Mouse (Mus musculus) forebrain, postnatal 0 days (tissue): Measurements from ENCODE around the gene 2210016F16Rik. TPM values are rescaled to one million over a fixed set of nuclear protein-coding genes. Genes with fewer than 3 reads are reported as not detected.
"Not testable (repeated sequence)": the region's sequence is repeated elsewhere in the genome, so short reads cannot be mapped to it uniquely, and the experiment has no call there.

Experiments used
- ATAC-seq: fragments of 200-750 bp; cut with Nextera tagmentation; 2 replicates; pipeline ENCODE4 v1.8.0; 2017; ENCODE audit warnings: mild to moderate bottlenecking, moderate library complexity
- DNase-seq: peaks from one replicate; pipeline ENCODE4 v3.0.0-alpha.2; 2015
- H3K27ac ChIP-seq: fragments of 300-500 bp; sonication (generic); 2 replicates; pipeline ENCODE4 v1.5.1; 2014; ENCODE audit warnings: low read depth, mild to moderate bottlenecking, antibody characterized with exemption, low read length, moderate library complexity, mixed read lengths
- H3K27me3 ChIP-seq: fragments of 300-500 bp; sonication (generic); 2 replicates; pipeline ENCODE4 v1.6.1; 2014; ENCODE audit warnings: mild to moderate bottlenecking, low read length, mixed read lengths; ENCODE audit not compliant: insufficient read depth
- H3K36me3 ChIP-seq: fragments of 300-500 bp; sonication (generic); 2 replicates; pipeline ENCODE4 v1.6.1; 2014; ENCODE audit warnings: mild to moderate bottlenecking, moderate library complexity; ENCODE audit not compliant: insufficient read depth
- H3K4me1 ChIP-seq: fragments of 300-500 bp; sonication (generic); 2 replicates; pipeline ENCODE4 v1.6.1; 2014; ENCODE audit warnings: antibody characterized with exemption; ENCODE audit not compliant: insufficient read depth
- H3K4me2 ChIP-seq: fragments of 300-500 bp; sonication (generic); 2 replicates; pipeline ENCODE4 v1.6.1; 2014; ENCODE audit warnings: low read depth, mild to moderate bottlenecking, moderate library complexity
- H3K4me3 ChIP-seq: fragments of 300-500 bp; sonication (generic); 2 replicates; pipeline ENCODE4 v1.5.1; 2014; ENCODE audit warnings: low read depth, low read length, mixed read lengths
- H3K9ac ChIP-seq: fragments of 300-500 bp; sonication (generic); 2 replicates; pipeline ENCODE4 v1.6.1; 2014; ENCODE audit warnings: mild to moderate bottlenecking
- H3K9me3 ChIP-seq: fragments of 300-500 bp; sonication (generic); 2 replicates; pipeline ENCODE4 v1.6.1; 2016; ENCODE audit warnings: low read length
- CTCF ChIP-seq: sonication (generic); IDR thresholded peaks from 2 replicates; pipeline ENCODE4 v1.5.1; 2016; ENCODE audit warnings: antibody characterized with exemption, control low read depth, low read depth
- WGBS: fragments of 180-500 bp; shearing (Covaris S2); extraction: QIAGEN DNeasy Blood & Tissue Kit; methylation state at CpG from one replicate; pipeline ENCODE4 v1.1.7; 2014; 5-methylcytosine and 5-hydroxymethylcytosine counted together
- polyA plus RNA-seq: library from polyadenylated mRNA; unstranded; fragments of >200 nt; fragmentation: Nextera tagmentation; extraction: Ambion mirVana; gene quantifications from 2 replicates; pipeline ENCODE4 v1.2.1, GENCODE M21; 2015
- total RNA-seq: library from RNA; depleted of rRNA; stranded (reverse); fragments of >200 nt; gene quantifications from 2 replicates; pipeline ENCODE4 v1.2.3, GENCODE M21; 2014

2210016F16Rik gene
- total and polyA plus RNA-seq, 2 experiments from 2014 or later, result 14.2 to 16.0 TPM

- no peak for TF ChIP-seq CTCF
- Histone ChIP-seq H3K9me3 (no peaks in the 10 kb centered on the region), H3K4me3 (no peak overlapping the region), H3K27ac (no peak overlapping the region), H3K36me3 (peaks cover 44% of the 10 kb centered on the region), H3K27me3 (no peaks in the 10 kb centered on the region), H3K9ac (no peak overlapping the region), H3K4me2 (no peak overlapping the region), H3K4me1 (0 out of 2 replicates have a peak, but pooled peaks cover 2% of the 10 kb centered on the region)
- DNase-seq (no peak), ATAC-seq (no peak)
- WGBS, result 55% methylated on average over 13 of the region's 13 CpGs
Observed at GRCm38 (mm10) chr13:58397651-58398050, 12.6 kb upstream of the 2210016F16Rik start.

GRCm38 (mm10) chr13:58394392-58394791 lies 9.4 kb upstream of the 2210016F16Rik start:
- peaks cover 60% of the 10 kb centered on the region for H3K36me3 ChIP-seq
- H3K4me3 ChIP-seq, H3K4me1 ChIP-seq, H3K9ac ChIP-seq, H3K9me3 ChIP-seq, H3K27ac ChIP-seq, ATAC-seq, H3K4me2 ChIP-seq, DNase-seq, H3K27me3 ChIP-seq: not testable (repeated sequence)
- WGBS, result 87% methylated on average over 11 of the region's 11 CpGs

DNA sequence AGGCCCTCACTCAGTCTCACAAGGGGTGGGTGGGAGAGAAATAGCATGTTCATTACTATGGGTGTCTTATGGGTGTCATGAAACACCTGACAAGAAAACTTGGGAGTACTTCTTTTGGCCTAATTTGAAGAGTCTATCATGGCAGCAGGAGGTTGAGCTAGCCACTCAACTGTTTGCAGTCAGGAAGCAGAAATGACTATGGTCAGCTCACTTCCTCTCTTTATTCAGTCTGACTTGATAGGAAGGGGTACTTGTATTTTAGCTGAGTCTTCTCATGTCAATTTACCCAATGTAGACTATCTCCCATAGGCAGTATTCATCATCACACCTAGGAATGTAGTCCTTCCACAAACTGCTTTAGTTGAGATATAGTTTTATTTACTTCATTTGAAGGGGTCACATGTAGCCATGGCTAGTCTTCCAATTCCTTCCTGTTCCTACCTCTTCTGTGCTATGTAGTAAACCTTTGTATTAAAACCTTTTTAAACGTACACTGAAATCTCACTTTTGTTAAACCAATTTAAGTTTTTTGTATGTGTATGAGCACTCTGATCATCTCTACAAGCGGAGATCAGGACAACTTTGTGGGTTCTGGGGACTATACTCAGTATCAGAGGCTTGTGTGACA lies 4.4 kb upstream of the 2210016F16Rik start:
- H3K4me3 ChIP-seq, result no peak overlapping the region
- no peak overlapping the region for H3K27ac ChIP-seq
- H3K27me3 ChIP-seq, result no peaks in the 10 kb centered on the region
- no peaks in the 10 kb centered on the region for H3K9me3 ChIP-seq
- H3K36me3 ChIP-seq, result peaks cover 31% of the 10 kb centered on the region
- no peaks in the 10 kb centered on the region; the same call in 1 of the 2 replicates for H3K4me1 ChIP-seq
- peak; percentile 21 for DNase-seq
- no peak for TF ChIP-seq CTCF
- ATAC-seq, result 0 out of 2 replicates have a peak, but pooled peaks have one; percentile 6
- 70% methylated on average over 2 of the region's 2 CpGs for WGBS
- no peak overlapping the region for H3K9ac ChIP-seq
- H3K4me2 ChIP-seq, result no peak overlapping the region

GRCm38 (mm10) chr13:58388379-58388778 lies 3.4 kb upstream of the 2210016F16Rik start:
- no peak for ATAC-seq
- H3K4me1 ChIP-seq, result no peaks in the 10 kb centered on the region; the same call in 1 of the 2 replicates
- H3K9me3 ChIP-seq, result no peaks in the 10 kb centered on the region
- WGBS, result 49% methylated on average over 3 of the region's 3 CpGs
- H3K27ac ChIP-seq, result no peak overlapping the region
- no peak for DNase-seq
- peaks cover 21% of the 10 kb centered on the region for H3K36me3 ChIP-seq
- H3K9ac ChIP-seq, result no peak overlapping the region
- H3K27me3 ChIP-seq, result no peaks in the 10 kb centered on the region
- no peak overlapping the region for H3K4me2 ChIP-seq
- no peak overlapping the region for H3K4me3 ChIP-seq
- TF ChIP-seq CTCF, result no peak

GRCm38 (mm10) chr13:58387948-58388347 lies 2.9 kb upstream of the 2210016F16Rik start:
- Histone ChIP-seq H3K4me2 (no peak overlapping the region), H3K4me1 (no peaks in the 10 kb centered on the region; the same call in 1 of the 2 replicates), H3K27me3 (no peaks in the 10 kb centered on the region), H3K4me3 (no peak overlapping the region), H3K9me3 (no peaks in the 10 kb centered on the region), H3K36me3 (peaks cover 21% of the 10 kb centered on the region), H3K27ac (no peak overlapping the region), H3K9ac (no peak overlapping the region)
- DNase-seq (peak; percentile 83), ATAC-seq (peak; percentile 73)
- 15% methylated on average over 7 of the region's 7 CpGs for WGBS
- peak; percentile 82 for TF ChIP-seq CTCF

DNA sequence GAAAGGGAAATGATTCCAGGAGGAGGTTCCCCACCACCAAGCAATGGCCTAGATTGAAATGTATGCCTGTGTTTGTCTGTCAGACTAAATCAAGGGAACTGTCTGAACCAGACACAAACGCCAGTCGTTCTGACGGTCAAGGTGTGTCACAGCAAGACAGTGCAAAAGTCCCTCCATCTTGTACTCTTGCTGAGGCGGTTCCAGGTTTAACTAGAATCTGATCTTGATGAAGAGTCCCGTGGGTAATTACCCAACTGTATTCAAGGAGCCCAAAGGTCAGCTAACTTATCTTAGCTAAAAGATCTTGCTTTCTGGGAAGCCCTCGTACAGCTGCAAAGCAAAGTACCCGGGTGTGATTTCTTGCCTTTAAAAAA lies 509 bp upstream of the 2210016F16Rik start:
- no peak overlapping the region for H3K9ac ChIP-seq
- H3K27me3 ChIP-seq, result no peaks in the 10 kb centered on the region
- ATAC-seq, result peak; percentile 4; the same call in 1 of the 2 replicates
- DNase-seq, result no peak
- no peaks in the 10 kb centered on the region; the same call in 1 of the 2 replicates for H3K4me1 ChIP-seq
- H3K9me3 ChIP-seq, result 0 out of 2 replicates have a peak, but pooled peaks cover 5% of the 10 kb centered on the region
- no peak for TF ChIP-seq CTCF
- no peak overlapping the region for H3K27ac ChIP-seq
- 82% methylated on average over 7 of the region's 7 CpGs for WGBS
- peaks cover 32% of the 10 kb centered on the region for H3K36me3 ChIP-seq
- peak overlapping the region; percentile 82 for H3K4me2 ChIP-seq
- peak overlapping the region; percentile 46 for H3K4me3 ChIP-seq

- Histone ChIP-seq H3K9ac (peak overlapping the region; percentile 61), H3K4me3 (peak overlapping the region; percentile 46), H3K4me1 (no peaks in the 10 kb centered on the region; the same call in 1 of the 2 replicates), H3K27me3 (no peaks in the 10 kb centered on the region), H3K27ac (no peak overlapping the region), H3K36me3 (peaks cover 26% of the 10 kb centered on the region), H3K4me2 (peak overlapping the region; percentile 82), H3K9me3 (0 out of 2 replicates have a peak, but pooled peaks cover 6% of the 10 kb centered on the region)
- no peak for DNase-seq
- 42% methylated on average over 11 of the region's 11 CpGs for WGBS
- no peak for TF ChIP-seq CTCF
- no peak for ATAC-seq
Observed at GRCm38 (mm10) chr13:58384371-58384770, 654 bp downstream of the 2210016F16Rik start.
